Mouse (Mus musculus) C2C12 (cell line): ENCODE results near the gene Col4a1.

Experiments
- CTCF ChIP-seq: IDR thresholded peaks from one replicate; pipeline ENCODE4 v1.5.1; 2011; ENCODE audit not compliant: control insufficient read depth, insufficient read depth, insufficient read length
- MAX ChIP-seq: IDR thresholded peaks from one replicate; pipeline ENCODE4 v1.6.1; 2011; ENCODE audit warnings: mild to moderate bottlenecking, control low read depth
- MYOG ChIP-seq: IDR thresholded peaks from one replicate; pipeline ENCODE4 v1.6.1; 2011; ENCODE audit not compliant: control insufficient read depth, insufficient read length; ENCODE audit errors: extremely low read depth
- USF1 ChIP-seq: IDR thresholded peaks from one replicate; pipeline ENCODE4 v1.6.1; 2011; ENCODE audit warnings: low read depth, mild to moderate bottlenecking, control low read depth, moderate library complexity

- TF ChIP-seq CTCF, result no peak
- TF ChIP-seq MYOG, result no peak
- TF ChIP-seq MAX, result no peak
- no peak for TF ChIP-seq USF1
These were observed 818 bp upstream of the Col4a1 start for GRCm38 (mm10) chr8:11313176-11314111.
